ENCODE assay signal across 8 mouse cellular contexts in the genomic region with DNA sequence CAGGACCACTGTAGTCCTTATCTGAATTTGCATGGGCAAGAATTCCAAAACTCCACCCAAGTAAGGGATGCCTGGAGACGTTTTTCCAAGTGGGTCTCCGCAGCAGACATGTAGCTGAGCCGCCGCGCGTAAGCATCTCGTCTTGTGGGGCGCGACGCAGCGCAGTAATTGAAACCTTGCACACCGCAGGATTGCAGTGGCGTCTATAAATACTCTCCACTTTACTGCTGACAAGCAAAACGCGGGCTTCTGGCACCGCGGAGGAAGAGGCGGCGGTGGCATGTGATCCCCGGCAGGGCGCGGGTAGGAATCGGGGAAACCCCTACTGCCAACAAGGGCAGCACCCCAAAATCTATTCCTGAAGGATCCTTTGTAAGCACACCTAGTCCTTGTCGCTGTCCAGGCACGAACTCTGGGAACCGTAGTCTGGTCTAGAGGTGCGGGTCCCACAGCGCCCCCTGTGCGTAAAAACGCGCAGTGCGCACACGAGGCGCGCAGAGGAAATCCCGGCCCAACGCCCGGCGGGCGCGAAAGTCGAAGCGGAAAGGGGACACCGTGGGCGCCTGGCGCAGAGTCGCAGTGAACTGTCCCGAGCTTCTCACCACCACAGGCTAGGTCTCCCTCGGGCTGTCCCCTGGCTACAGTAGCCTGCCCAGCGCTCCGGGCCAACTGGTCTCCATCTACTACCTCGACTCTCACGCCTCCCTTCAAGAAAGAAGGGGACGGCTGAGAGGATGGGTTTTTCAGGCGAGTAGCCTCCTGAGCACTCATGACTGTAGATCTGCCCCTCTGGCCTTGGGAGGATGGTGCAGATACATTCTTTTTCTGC.
DNase-seq lines count a peak whose midpoint lies in the region; ATAC-seq and TF ChIP-seq lines count a peak whose summit lies in the region.

No protein-coding gene starts in this region.

- H3K27me3 ChIP-seq in embryonic facial prominence, embryonic 12.5 days, result no peaks in the 10 kb centered on the region
- H3K27me3 ChIP-seq in kidney, adult 2 months (replicated peaks; ENCODE audit: control insufficient read depth, insufficient read depth, low read length), result no peaks in the 10 kb centered on the region
- no peaks in the 10 kb centered on the region for H3K27me3 ChIP-seq in limb, embryonic 14.5 days (ENCODE audit: control insufficient read depth, insufficient read depth, low read length)
- H3K27me3 ChIP-seq in midbrain, embryonic 14.5 days (ENCODE audit: control insufficient read depth, insufficient read depth, low read length), result peaks cover 18% of the 10 kb centered on the region

- peak overlapping the region; percentile 48 for H3K4me3 ChIP-seq in embryonic facial prominence, embryonic 12.5 days
- H3K4me3 ChIP-seq in kidney, adult 2 months (ENCODE audit: insufficient read depth, low read depth, low read length), result peak overlapping the region; percentile 60
- peak overlapping the region; percentile 60 for H3K4me3 ChIP-seq in limb, embryonic 14.5 days (replicated peaks; ENCODE audit: low read length)
- H3K4me3 ChIP-seq in midbrain, embryonic 14.5 days (replicated peaks; ENCODE audit: low read depth, low read length), result peak overlapping the region; percentile 40

- ATAC-seq in embryonic facial prominence, embryonic 12.5 days (ENCODE audit: insufficient number of reproducible peaks, insufficient read depth, low FRiP score, low TSS enrichment), result peak; percentile 65
- peak; percentile 71; the same call in 1 of the 2 replicates for ATAC-seq in limb, embryonic 14.5 days (ENCODE audit: low FRiP score, low read depth)
- ATAC-seq in midbrain, embryonic 14.5 days (ENCODE audit: low FRiP score, low TSS enrichment), result peak; percentile 68

- H3K9ac ChIP-seq in embryonic facial prominence, embryonic 12.5 days, result peak overlapping the region; percentile 49
- H3K9ac ChIP-seq in limb, embryonic 14.5 days (ENCODE audit: low read depth, low read length, severe bottlenecking), result peak overlapping the region; percentile 64
- H3K9ac ChIP-seq in midbrain, embryonic 14.5 days (replicated peaks; ENCODE audit: low read length), result peak overlapping the region; percentile 48

- no peak for TF ChIP-seq POLR2A in kidney, adult 2 months (IDR thresholded peaks at IDR 0.05; ENCODE audit: low read depth, low read length)
- no peak for TF ChIP-seq POLR2A in limb, embryonic 14.5 days (IDR thresholded peaks at IDR 0.05; ENCODE audit: borderline replicate concordance, extremely low read depth, insufficient read depth, insufficient read length)

- DNase-seq in adrenal gland, postnatal 10 days, result peak; percentile 85
- peak; percentile 57 to 80 for DNase-seq in heart, adult 9 months (ENCODE audit: low spot score in 2 of 2)
- DNase-seq in kidney, adult 2 months, result peak; percentile 86
- peak; percentile 78 for DNase-seq in limb, embryonic 14.5 days (ENCODE audit: low spot score)
- peak; percentile 86 for DNase-seq in midbrain, embryonic 14.5 days
- DNase-seq in spleen, adult 12 weeks (ENCODE audit: low spot score), result peak; percentile 2
- DNase-seq in MN1 (ENCODE audit: low spot score), result no peak

- H3K4me2 ChIP-seq in embryonic facial prominence, embryonic 12.5 days (replicated peaks), result peak overlapping the region; percentile 63
- peak overlapping the region; percentile 87 for H3K4me2 ChIP-seq in limb, embryonic 14.5 days (replicated peaks; ENCODE audit: low read depth, low read length, severe bottlenecking)
- peak overlapping the region; percentile 81 for H3K4me2 ChIP-seq in midbrain, embryonic 14.5 days (ENCODE audit: low read length)

- no peaks in the 10 kb centered on the region for H3K9me3 ChIP-seq in embryonic facial prominence, embryonic 12.5 days
- H3K9me3 ChIP-seq in limb, embryonic 14.5 days (ENCODE audit: control insufficient read depth, low read length), result no peaks in the 10 kb centered on the region
- H3K9me3 ChIP-seq in midbrain, embryonic 14.5 days (ENCODE audit: control insufficient read depth, low read length), result no peaks in the 10 kb centered on the region

- peaks cover 10% of the 10 kb centered on the region for H3K4me1 ChIP-seq in embryonic facial prominence, embryonic 12.5 days
- H3K4me1 ChIP-seq in kidney, adult 2 months (ENCODE audit: control insufficient read depth, insufficient read depth, low read length), result no peaks in the 10 kb centered on the region
- H3K4me1 ChIP-seq in limb, embryonic 14.5 days (ENCODE audit: control insufficient read depth, insufficient read depth, low read length), result peaks cover 8% of the 10 kb centered on the region
- H3K4me1 ChIP-seq in midbrain, embryonic 14.5 days (ENCODE audit: control insufficient read depth, insufficient read depth, low read length), result peaks cover 11% of the 10 kb centered on the region; the same call in 1 of the 2 replicates

- peak; percentile 73 for TF ChIP-seq CTCF in kidney, adult 2 months (conservative IDR thresholded peaks at IDR 0.05; ENCODE audit: insufficient read depth, insufficient read length, low read depth, low read length)

- WGBS in embryonic facial prominence, embryonic 12.5 days, result 1% methylated on average over 55 of the region's 55 CpGs
- 2% methylated on average over 55 of the region's 55 CpGs for WGBS in kidney, adult 2 months
- under 1% methylated on average over 54 of the region's 55 CpGs for WGBS in limb, embryonic 14.5 days
- WGBS in midbrain, embryonic 14.5 days, result 2% methylated on average over 55 of the region's 55 CpGs

- H3K36me3 ChIP-seq in embryonic facial prominence, embryonic 12.5 days, result no peaks in the 10 kb centered on the region
- no peaks in the 10 kb centered on the region for H3K36me3 ChIP-seq in kidney, adult 2 months (ENCODE audit: control insufficient read depth, insufficient read depth, low read length)
- no peaks in the 10 kb centered on the region for H3K36me3 ChIP-seq in limb, embryonic 14.5 days (ENCODE audit: control insufficient read depth, insufficient read depth, low read length)
- H3K36me3 ChIP-seq in midbrain, embryonic 14.5 days (ENCODE audit: control insufficient read depth, insufficient read depth, low read length), result no peaks in the 10 kb centered on the region

- peak overlapping the region; percentile 89 for H3K27ac ChIP-seq in embryonic facial prominence, embryonic 12.5 days
- H3K27ac ChIP-seq in kidney, adult 2 months (ENCODE audit: insufficient read depth, low read depth, low read length), result no peak overlapping the region
- H3K27ac ChIP-seq in limb, embryonic 14.5 days (replicated peaks; ENCODE audit: low read depth, low read length), result peak overlapping the region; percentile 76
- no peak overlapping the region for H3K27ac ChIP-seq in midbrain, embryonic 14.5 days (replicated peaks; ENCODE audit: low read depth, low read length)

Comparison
In these comparisons a context has a peak if more than half of its experiments do, and no peak if none do; other contexts are left out.
1. H3K27ac ChIP-seq: peak in embryonic facial prominence, embryonic 12.5 days (single experiment) and limb, embryonic 14.5 days (single experiment); none in kidney, adult 2 months (single experiment) and midbrain, embryonic 14.5 days (single experiment).
2. Peak in every context shown above with its lines, with median percentiles within 50 percentile points of each other: ATAC-seq, H3K4me2 ChIP-seq, H3K4me3 ChIP-seq and H3K9ac ChIP-seq.